Mouse (Mus musculus) gastrocnemius, postnatal 25 days (tissue): ENCODE measurements around the gene Gm28919. TPM values are rescaled to one million over a fixed set of nuclear protein-coding genes. Genes with fewer than 3 reads are reported as not detected.
"Not testable (repeated sequence)": the region's sequence is repeated elsewhere in the genome, so short reads cannot be mapped to it uniquely, and the experiment has no call there.

Experiments
- DNase-seq: peaks from one replicate; pipeline ENCODE4 v3.0.0; 2022
- long read RNA-seq, 2 experiments: library from polyadenylated mRNA; stranded (forward); transcript quantifications; one replicate each; pipeline ENCODE4 v2.0.0; 2021
- total RNA-seq, 2 experiments: library from RNA; stranded (reverse); gene quantifications; 1 replicate in 1 of 2; 2 replicates in 1 of 2; pipeline ENCODE4 v1.2.3; 2021

Gm28919 gene
- total RNA-seq = not detected
- long read RNA-seq, experiment 1 = 0 reads
- long read RNA-seq, experiment 2 = 0 reads

DNA sequence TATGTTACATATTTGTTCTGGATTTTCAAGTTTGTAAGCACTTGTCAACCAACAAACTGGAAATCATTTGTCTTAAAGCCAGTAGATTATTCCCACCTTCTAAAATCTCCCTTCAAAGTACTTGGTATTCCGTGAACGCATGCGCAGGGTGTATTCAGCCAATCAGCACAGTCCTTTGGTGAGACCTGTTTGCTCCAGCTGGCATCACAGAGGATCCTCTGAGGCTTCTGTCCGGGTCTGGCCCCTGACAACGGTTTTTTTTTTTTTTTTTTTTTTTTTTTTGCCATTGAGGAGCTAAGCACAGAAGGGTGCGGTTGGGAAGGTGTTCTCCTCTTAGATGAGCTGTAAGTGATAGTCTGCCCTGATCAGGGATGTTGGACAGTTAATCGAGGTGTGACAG lies at the start of gene Gm28919:
TSS of gene Gm28919 (plus strand) at position 301 of the 400 bp plus-strand sequence.
- DNase-seq = not testable (repeated sequence)

Other genes with a start within 250 kb of the Gm28919 start
- not detected for gene Gm21719, start 99.3 kb downstream of the Gm28919 start, total RNA-seq